Mouse (Mus musculus): Measurements from ENCODE around the gene Ptgfrn.

GRCm38 (mm10) chr3:100999732-101000131 is 110.3 kb downstream of the Ptgfrn start:
- TF ChIP-seq CTCF (IDR thresholded peaks at IDR 0.05; ENCODE audit: control insufficient read depth, insufficient read depth, insufficient replicate concordance, low read depth, low read length) = no peak
- TF ChIP-seq POLR2A (IDR thresholded peaks at IDR 0.05; ENCODE audit: control insufficient read depth, low read depth, low read length) = no peak

Data from testis, adult 2 months (tissue).